Mouse (Mus musculus) cerebellum, adult 2 months (tissue): ENCODE data around the gene Zfp36l2. TPM values are rescaled to one million over a fixed set of nuclear protein-coding genes. Genes with fewer than 3 reads are reported as not detected.

Experiments used
- DNase-seq, 2 experiments: peaks; one replicate each; pipeline ENCODE4 v3.0.0; 2021
- H3K27ac ChIP-seq: fragments of 200-500 bp; 2 replicates; pipeline ENCODE4 v1.5.1; 2012; ENCODE audit warnings: low read length, control low read depth, inconsistent platforms; ENCODE audit not compliant: insufficient read depth
- H3K27me3 ChIP-seq: fragments of 200-500 bp; 2 replicates; pipeline ENCODE4 v1.6.1; 2012; ENCODE audit warnings: inconsistent platforms, mild to moderate bottlenecking, low read length, moderate library complexity; ENCODE audit not compliant: control insufficient read depth, insufficient read depth
- H3K4me1 ChIP-seq: fragments of 200-500 bp; 2 replicates; pipeline ENCODE4 v1.6.1; 2011; ENCODE audit warnings: low read length; ENCODE audit not compliant: control insufficient read depth, insufficient read depth
- H3K4me3 ChIP-seq: fragments of 200-500 bp; replicated peaks from 2 replicates; pipeline ENCODE3; 2011; ENCODE audit warnings: mild to moderate bottlenecking, low read depth, low read length, control low read depth; ENCODE audit not compliant: insufficient read depth
- CTCF ChIP-seq: fragments of 200-500 bp; IDR thresholded peaks from 2 replicates; pipeline ENCODE4 v1.5.1; 2011; ENCODE audit warnings: low read depth, mild to moderate bottlenecking, control low read depth, low read length, moderate library complexity, borderline replicate concordance; ENCODE audit not compliant: insufficient read depth
- POLR2A ChIP-seq: fragments of 200-500 bp; IDR thresholded peaks from 2 replicates; pipeline ENCODE4 v1.6.1; 2011; ENCODE audit warnings: low read length, control low read depth, borderline replicate concordance; ENCODE audit not compliant: insufficient read depth
- WGBS: fragments of 180-500 bp; shearing (Covaris S2); methylation state at CpG from one replicate; pipeline ENCODE4 v1.1.7; 2018; 5-methylcytosine and 5-hydroxymethylcytosine counted together
- polyA plus RNA-seq: library from polyadenylated mRNA; depleted of rRNA; stranded (reverse); fragments of >200 nt; gene quantifications from 2 replicates; pipeline ENCODE4 v1.2.3, GENCODE M21; 2012

Zfp36l2 gene
- polyA plus RNA-seq, 1 experiment = 15.9 TPM

GRCm38 (mm10) chr17:84156748-84157742 is 30.7 kb downstream of the Zfp36l2 start:
- Histone ChIP-seq H3K4me3 (no peak overlapping the region), H3K27ac (no peak overlapping the region; the same call in 1 of the 2 replicates), H3K27me3 (no peaks in the 10 kb centered on the region), H3K4me1 (no peaks in the 10 kb centered on the region)
- TF ChIP-seq CTCF = no peak
- no peak for TF ChIP-seq POLR2A
- 73% methylated on average over 19 of the region's 19 CpGs for WGBS
- no peak for DNase-seq

GRCm38 (mm10) chr17:84156227-84156573 is 31.5 kb downstream of the Zfp36l2 start:
- no peak overlapping the region for H3K4me3 ChIP-seq
- H3K4me1 ChIP-seq = no peaks in the 10 kb centered on the region
- H3K27me3 ChIP-seq = no peaks in the 10 kb centered on the region
- no peak overlapping the region for H3K27ac ChIP-seq
- WGBS = 82% methylated on average over 13 of the region's 13 CpGs
- TF ChIP-seq POLR2A (no peak), CTCF (no peak)
- DNase-seq = no peak

- TF ChIP-seq POLR2A (no peak), CTCF (no peak)
- H3K4me3 ChIP-seq = no peak overlapping the region
- 85% methylated on average over 8 of the region's 8 CpGs for WGBS
Observed at GRCm38 (mm10) chr17:84155516-84156226, 32.1 kb downstream of the Zfp36l2 start.

GRCm38 (mm10) chr17:84155029-84155338 is 32.8 kb downstream of the Zfp36l2 start:
- no peak overlapping the region for H3K27ac ChIP-seq
- TF ChIP-seq POLR2A (no peak), CTCF (no peak)
- WGBS = 95% methylated on average over 6 of the region's 6 CpGs

More at GRCm38 (mm10) chr17:84155516-84156226, 32.1 kb downstream of the Zfp36l2 start:
- H3K27ac ChIP-seq = no peak overlapping the region
- H3K4me1 ChIP-seq = no peaks in the 10 kb centered on the region
- no peaks in the 10 kb centered on the region for H3K27me3 ChIP-seq
- DNase-seq = no peak

GRCm38 (mm10) chr17:84154302-84155028 is 33.3 kb downstream of the Zfp36l2 start:
- Histone ChIP-seq H3K27ac (no peak overlapping the region), H3K27me3 (no peaks in the 10 kb centered on the region), H3K4me3 (no peak overlapping the region), H3K4me1 (no peaks in the 10 kb centered on the region; the same call in 1 of the 2 replicates)
- DNase-seq = no peak
- TF ChIP-seq CTCF = no peak
- no peak for TF ChIP-seq POLR2A
- 87% methylated on average over 11 of the region's 11 CpGs for WGBS

More at GRCm38 (mm10) chr17:84155029-84155338, 32.8 kb downstream of the Zfp36l2 start:
- Histone ChIP-seq H3K4me3 (no peak overlapping the region), H3K4me1 (no peaks in the 10 kb centered on the region), H3K27me3 (no peaks in the 10 kb centered on the region)
- DNase-seq = no peak

GRCm38 (mm10) chr17:84152976-84153786 is 34.6 kb downstream of the Zfp36l2 start:
- TF ChIP-seq POLR2A = no peak
- TF ChIP-seq CTCF = no peak
- Histone ChIP-seq H3K4me3 (no peak overlapping the region), H3K27me3 (no peaks in the 10 kb centered on the region)

More at GRCm38 (mm10) chr17:84152976-84153786, 34.6 kb downstream of the Zfp36l2 start:
- 84% methylated on average over 12 of the region's 12 CpGs for WGBS
- DNase-seq = no peak
- Histone ChIP-seq H3K27ac (no peak overlapping the region), H3K4me1 (peaks cover 9% of the 10 kb centered on the region; the same call in 1 of the 2 replicates)
